Comparison of ENCODE assay signal across 8 mouse cellular contexts in genomic region chr9:6168391-6169037, GRCm38 (mm10). TPM values are rescaled to one million over a fixed set of nuclear protein-coding genes. Genes with fewer than 3 reads are reported as not detected.
DNase-seq lines count a peak whose midpoint lies in the region; ATAC-seq and TF ChIP-seq lines count a peak whose summit lies in the region.

TSS of gene Pdgfd (plus strand) at chr9:6168584.

- no peaks in the 10 kb centered on the region for H3K36me3 ChIP-seq in ES-Bruce4 (ENCODE audit: control insufficient read depth, insufficient read depth, low read length, poor library complexity, severe bottlenecking)
- no peaks in the 10 kb centered on the region for H3K36me3 ChIP-seq in forebrain, embryonic 14.5 days (ENCODE audit: control insufficient read depth, insufficient read depth, low read length)
- no peaks in the 10 kb centered on the region for H3K36me3 ChIP-seq in lung, embryonic 15.5 days

- no peaks in the 10 kb centered on the region for H3K27me3 ChIP-seq in ES-Bruce4 (ENCODE audit: control insufficient read depth, insufficient read depth, low read length, poor library complexity, severe bottlenecking)
- no peaks in the 10 kb centered on the region for H3K27me3 ChIP-seq in forebrain, embryonic 14.5 days (replicated peaks; ENCODE audit: control insufficient read depth, insufficient read depth, low read length)
- H3K27me3 ChIP-seq in lung, embryonic 15.5 days, result no peaks in the 10 kb centered on the region

- ATAC-seq in forebrain, embryonic 14.5 days, result peak; percentile 92
- peak; percentile 86; the same call in 1 of the 2 replicates for ATAC-seq in lung, embryonic 15.5 days (ENCODE audit: borderline replicate concordance, extremely low read depth, low FRiP score, low TSS enrichment)

- peak within 1 kb of the TSS; percentile 7; the same call in 1 of the 2 replicates for H3K9ac ChIP-seq in ES-Bruce4 (ENCODE audit: low read depth, poor library complexity, severe bottlenecking)
- H3K9ac ChIP-seq in forebrain, embryonic 14.5 days (ENCODE audit: low read length), result peak within 1 kb of the TSS; percentile 41; the same call in 1 of the 2 replicates
- no peak within 1 kb of the TSS for H3K9ac ChIP-seq in lung, embryonic 15.5 days

- TF ChIP-seq EP300 in ES-Bruce4 (IDR thresholded peaks at IDR 0.05; ENCODE audit: insufficient read depth, low read depth, low read length), result no peak

- WGBS in forebrain, embryonic 14.5 days, result 3% methylated on average over 32 of the region's 32 CpGs
- 2% methylated on average over 32 of the region's 32 CpGs for WGBS in lung, embryonic 15.5 days

- peak within 1 kb of the TSS; percentile 62 for H3K4me2 ChIP-seq in forebrain, embryonic 14.5 days (ENCODE audit: low read length)
- peak within 1 kb of the TSS; percentile 73 for H3K4me2 ChIP-seq in lung, embryonic 15.5 days

- peak; percentile 22 for TF ChIP-seq CTCF in ES-Bruce4 (IDR thresholded peaks at IDR 0.05; ENCODE audit: low read depth, low read length)

- intact Hi-C loops in heart, postnatal 14 days (cut with DNase I), result loop anchor here (10.0 kb wide), 2 partner anchors 176 to 226 kb away; no protein-coding TSS in a partner anchor

- H3K27ac ChIP-seq in ES-Bruce4 (ENCODE audit: insufficient read depth, low read length), result no peak within 1 kb of the TSS
- no peak within 1 kb of the TSS for H3K27ac ChIP-seq in forebrain, embryonic 14.5 days (ENCODE audit: low read depth, low read length)
- peak within 1 kb of the TSS; percentile 37 for H3K27ac ChIP-seq in lung, embryonic 15.5 days

- H3K9me3 ChIP-seq in ES-Bruce4 (replicated peaks; ENCODE audit: control insufficient read depth, insufficient read depth, low read length, poor library complexity, severe bottlenecking), result no peaks in the 10 kb centered on the region
- no peaks in the 10 kb centered on the region for H3K9me3 ChIP-seq in forebrain, embryonic 14.5 days (replicated peaks; ENCODE audit: control insufficient read depth, low read length)
- H3K9me3 ChIP-seq in lung, embryonic 15.5 days, result no peaks in the 10 kb centered on the region

- DNase-seq in adrenal gland, postnatal 4 days (ENCODE audit: low spot score in 2 of 2), result peak; percentile 40 to 44
- DNase-seq in forebrain, embryonic 14.5 days (ENCODE audit: low spot score), result peak; percentile 72
- DNase-seq in heart, postnatal 14 days, result peak; percentile 75 to 78
- peak; percentile 70 to 82 for DNase-seq in kidney, postnatal 36 days
- DNase-seq in ovary, postnatal 36 days (ENCODE audit: low spot score), result peak; percentile 75
- DNase-seq in T-cell, adult 2 months (ENCODE audit: low spot score), result no peak

- no peaks in the 10 kb centered on the region for H3K4me1 ChIP-seq in ES-Bruce4 (ENCODE audit: control insufficient read depth, insufficient read depth, low read length)
- H3K4me1 ChIP-seq in forebrain, embryonic 14.5 days (ENCODE audit: control insufficient read depth, insufficient read depth, low read length), result peaks cover 3% of the 10 kb centered on the region; the same call in 1 of the 2 replicates
- H3K4me1 ChIP-seq in lung, embryonic 15.5 days, result peaks cover 5% of the 10 kb centered on the region; the same call in 1 of the 2 replicates

- H3K4me3 ChIP-seq in ES-Bruce4 (ENCODE audit: low read depth, low read length), result peak within 1 kb of the TSS; percentile 60
- peak within 1 kb of the TSS; percentile 33 for H3K4me3 ChIP-seq in forebrain, embryonic 14.5 days (ENCODE audit: low read depth, low read length)
- peak within 1 kb of the TSS; percentile 45 for H3K4me3 ChIP-seq in lung, embryonic 15.5 days

- TF ChIP-seq POLR2A in ES-Bruce4 (IDR thresholded peaks at IDR 0.05; ENCODE audit: insufficient read depth, low read length), result no peak

RNA-seq across cellular contexts. Expression of gene Pdgfd, which starts in this region (rescaled TPM):
- 1.0 and 1.1 TPM in 2 replicates for polyA plus RNA-seq in ES-Bruce4 (2011; ENCODE audit: insufficient read depth, insufficient read length, low read depth, missing spikeins)
- total RNA-seq in adrenal gland, postnatal 4 days (2021), result 10 to 100 TPM; 27.8 to 30.7 TPM
- polyA plus RNA-seq in forebrain, embryonic 14.5 days (2014; fragmentation: Nextera tagmentation; extraction: Ambion mirVana), result 1.7 and 2.3 TPM in 2 replicates
- 10 to 100 TPM; 13.3 to 15.8 TPM for total RNA-seq in heart, postnatal 14 days (2021)
- 6.1 and 6.7 TPM in 2 replicates for polyA plus RNA-seq in lung, embryonic 15.5 days (2015; fragmentation: Nextera tagmentation; extraction: Ambion mirVana)
